Mouse (Mus musculus) G1E (cell line): ENCODE results near the gene Mtus2.

Experiments
- CTCF ChIP-seq: IDR thresholded peaks from 2 replicates; pipeline ENCODE4 v1.5.1; 2012; ENCODE audit warnings: low read depth, low read length, inconsistent platforms, mixed read lengths
- TAL1 ChIP-seq: conservative IDR thresholded peaks from 2 replicates; pipeline ENCODE4 v1.6.1; 2012; ENCODE audit warnings: low read depth, low read length, inconsistent platforms, mixed read lengths

- no peak for TF ChIP-seq TAL1
- no peak for TF ChIP-seq CTCF
Observed at GRCm38 (mm10) chr5:148017371-148017770, 60.3 kb downstream of the Mtus2 start.
